Mouse (Mus musculus): Measurements from ENCODE around the gene Ahcyl2.
A peak's percentile ranks its signal among the peaks of the same experiment; 100 is the strongest.

Ahcyl2 gene

DNA sequence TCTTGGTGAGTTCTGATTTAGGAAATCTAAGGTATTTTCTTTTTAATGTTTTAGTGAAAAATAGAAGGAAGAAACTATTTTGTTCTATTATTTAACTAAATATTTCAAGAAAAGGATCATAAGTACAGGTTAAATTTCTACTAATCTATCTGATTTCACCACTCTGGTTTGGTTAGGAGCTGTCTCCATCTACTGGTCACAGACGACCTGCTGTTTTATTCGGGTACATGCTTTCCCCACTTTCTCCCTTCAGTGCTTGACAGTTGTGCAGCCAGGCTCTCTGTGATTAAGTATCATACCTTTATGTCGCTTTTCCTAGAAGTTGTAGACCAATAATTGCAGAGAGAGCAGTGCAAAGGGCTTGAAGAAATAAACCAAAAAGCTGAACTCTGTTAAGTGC, 51.5 kb downstream of the Ahcyl2 start:
- DNase-seq = peak; percentile 46

DNA sequence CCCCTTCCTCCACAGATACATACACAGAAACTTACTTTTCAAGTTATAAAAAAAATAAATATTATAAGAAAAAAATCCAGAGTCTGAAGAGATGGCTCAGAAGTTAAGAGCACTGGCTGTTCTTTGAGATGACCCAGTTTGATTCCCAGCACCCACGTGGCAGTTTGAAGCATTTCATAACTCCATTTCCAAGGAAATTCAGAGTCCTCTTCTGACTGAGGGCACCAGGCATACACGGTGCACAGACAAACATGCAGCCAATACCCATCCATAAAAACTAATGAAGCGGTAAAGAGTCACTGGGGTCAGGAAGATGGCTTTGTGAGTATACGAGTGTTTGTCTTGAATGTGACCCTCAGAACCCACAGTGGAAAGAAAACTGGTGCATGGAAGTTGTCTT, 52.5 kb downstream of the Ahcyl2 start:
- no peak for DNase-seq

DNA sequence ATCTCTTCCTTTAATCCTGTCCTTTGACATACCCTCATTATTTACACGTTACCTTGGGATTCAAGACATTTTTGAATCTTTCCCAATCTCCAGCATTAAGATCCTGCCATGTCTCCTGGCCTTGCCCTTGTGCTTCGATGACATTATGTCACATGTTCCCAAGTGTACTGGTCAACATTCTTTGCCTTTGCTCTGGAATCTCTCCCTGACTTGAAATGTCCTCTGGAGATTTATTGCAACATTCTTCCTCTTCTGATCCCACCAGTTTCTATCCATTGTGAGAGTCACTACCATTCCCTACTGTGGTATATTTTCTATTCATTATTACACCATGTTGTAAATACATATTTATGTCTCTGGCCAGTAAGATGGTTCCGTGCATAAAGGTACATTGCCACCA, 53.1 kb downstream of the Ahcyl2 start:
- DNase-seq = no peak

DNA sequence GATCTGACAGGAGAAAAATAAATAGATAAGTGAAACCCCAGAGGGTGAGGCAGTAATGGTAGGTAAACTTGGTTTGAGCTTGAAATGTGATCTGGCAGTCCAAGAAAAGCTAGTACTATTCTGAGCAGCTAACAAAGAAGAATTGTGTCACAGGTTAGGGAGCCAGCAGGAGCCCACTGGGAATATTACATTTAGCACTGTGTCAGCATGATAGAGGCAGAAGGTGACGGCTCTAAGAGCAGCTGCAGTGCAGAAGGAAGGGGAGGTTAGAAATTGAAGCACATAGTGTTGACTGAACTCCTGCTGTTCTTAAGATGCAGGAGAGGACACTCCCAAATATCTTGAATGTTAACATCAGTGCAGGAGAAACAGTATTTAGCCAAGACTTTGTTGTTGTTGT, 54.0 kb downstream of the Ahcyl2 start:
- no peak for DNase-seq

DNA sequence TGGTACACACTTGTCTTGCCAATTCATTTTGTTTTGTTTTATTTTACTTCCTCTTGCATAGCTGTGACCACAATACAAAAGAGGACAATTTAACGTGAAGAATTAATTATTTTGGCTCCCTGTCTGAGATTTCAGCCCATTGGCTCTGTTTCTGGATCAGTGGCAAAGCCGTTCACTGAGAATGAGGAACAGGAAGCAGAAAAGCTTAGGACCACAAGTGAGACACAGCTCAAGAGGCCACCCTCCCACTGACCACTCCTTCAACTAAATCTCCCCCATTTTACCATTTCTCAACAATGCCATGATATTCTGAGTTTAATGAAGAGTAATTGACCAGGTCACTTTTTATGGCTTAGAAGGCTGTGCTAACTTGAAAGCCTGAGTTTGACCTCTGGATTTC, 57.5 kb downstream of the Ahcyl2 start:
- DNase-seq = no peak

DNA sequence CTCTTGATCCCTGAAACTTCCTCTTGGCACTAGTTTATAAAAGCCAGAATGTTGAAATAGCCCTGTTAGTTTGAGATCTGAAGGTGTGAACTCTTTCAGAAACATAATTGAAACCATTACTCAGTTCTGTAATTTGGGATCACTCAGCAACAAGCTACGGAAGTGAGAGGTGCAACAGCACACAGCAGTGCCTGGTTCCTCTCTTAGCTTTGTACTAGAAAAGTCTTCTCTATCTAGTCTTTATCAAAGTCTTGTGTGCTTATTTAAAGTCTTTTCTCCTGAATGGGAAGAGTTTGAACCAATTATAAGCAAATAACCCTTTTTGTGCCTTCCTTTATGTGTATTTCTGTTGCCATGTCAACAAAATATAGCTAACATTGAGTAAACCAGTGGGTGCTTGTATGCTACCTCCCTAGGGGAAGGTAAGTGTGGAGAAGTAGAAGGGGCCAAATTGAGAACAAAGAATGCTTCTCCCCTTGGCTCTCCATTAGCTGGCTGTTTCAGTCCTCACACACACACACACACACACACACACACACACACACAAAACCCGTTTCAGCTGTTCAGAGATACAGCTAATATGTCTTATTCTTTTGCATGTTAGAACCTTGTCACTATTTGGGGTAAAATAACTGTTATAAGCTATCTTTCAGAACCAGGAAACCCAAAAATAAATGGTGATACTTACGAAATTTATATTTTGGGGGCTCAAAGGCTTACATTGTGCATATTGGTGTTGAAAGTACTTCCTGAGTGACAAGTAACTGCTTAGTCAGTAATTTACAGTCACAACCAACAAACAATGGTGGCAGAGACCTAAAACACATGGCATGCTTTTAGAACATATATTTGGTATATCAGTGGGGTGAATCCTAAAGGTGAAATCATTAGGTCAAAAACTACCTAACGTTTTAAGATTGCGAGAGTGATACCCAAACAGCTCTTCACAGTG, 59.8 kb downstream of the Ahcyl2 start:
- no peak for DNase-seq

DNA sequence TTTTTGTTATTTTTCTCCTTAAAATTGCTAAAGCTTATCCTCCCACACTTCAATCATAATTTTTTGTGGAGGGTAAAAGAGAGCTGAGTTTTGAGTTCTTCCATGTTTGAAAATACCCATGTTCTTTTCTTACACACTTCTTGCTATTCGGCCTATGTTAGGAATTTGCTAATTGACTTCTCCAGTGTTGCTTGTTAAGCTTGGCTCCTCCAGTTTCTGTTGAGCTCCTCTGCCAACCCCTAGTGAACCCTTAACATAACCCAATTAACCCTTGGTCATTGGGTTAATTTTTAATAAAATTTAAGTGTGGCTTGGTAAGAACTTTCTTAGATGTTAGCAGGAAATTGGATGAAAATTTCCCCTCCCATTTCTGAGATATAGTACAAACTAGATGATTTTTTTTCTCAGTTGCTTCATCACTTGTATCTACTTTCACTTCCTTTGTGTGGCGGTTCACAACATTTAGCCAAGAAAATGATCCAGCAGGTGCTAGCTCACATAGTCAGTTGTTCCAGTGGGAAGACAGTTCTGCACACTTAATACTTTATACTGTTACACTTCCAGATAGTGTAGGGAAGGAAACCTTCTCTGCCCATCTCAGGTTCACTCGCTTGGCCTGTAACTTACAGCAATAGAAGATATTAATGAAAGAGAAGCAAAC, 60.9 kb downstream of the Ahcyl2 start:
- DNase-seq = no peak

DNA sequence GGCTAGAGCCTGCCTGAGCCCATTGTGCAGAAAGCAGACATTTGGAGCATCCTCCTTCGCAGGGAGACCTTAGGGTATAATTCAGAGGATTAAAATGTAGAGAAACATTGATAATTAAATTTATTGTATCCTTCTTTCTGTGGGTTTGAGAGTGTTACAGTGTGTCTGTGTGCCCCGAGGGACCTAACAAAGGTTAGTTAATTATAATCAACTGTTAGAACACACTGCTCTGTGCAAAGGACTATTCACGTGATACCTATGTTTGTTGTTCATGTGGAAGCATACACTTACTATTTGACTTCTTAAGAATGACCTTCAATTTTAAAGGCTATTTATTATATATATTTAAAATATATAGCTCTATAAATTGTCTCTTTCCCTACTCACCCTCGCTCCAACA, 64.5 kb downstream of the Ahcyl2 start:
- no peak for DNase-seq

DNA sequence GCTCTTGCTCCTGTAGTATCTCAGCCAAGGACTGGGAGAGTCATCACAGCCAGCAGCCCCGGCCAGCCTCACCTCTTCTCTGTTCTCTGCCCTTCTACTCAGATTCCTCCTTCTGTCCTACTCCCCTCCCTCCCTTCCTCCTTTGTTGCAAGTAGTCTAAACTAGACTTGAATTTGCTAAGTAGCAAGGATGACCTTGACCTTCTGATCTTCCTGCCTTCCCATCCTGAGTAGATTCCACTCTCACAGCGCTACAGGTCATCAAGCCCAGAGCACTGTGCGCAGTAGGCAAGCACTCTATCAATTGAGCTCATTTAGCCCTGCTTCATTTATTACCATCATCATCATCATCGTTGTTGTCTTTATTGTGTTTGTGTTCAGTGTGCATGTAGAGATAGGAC, 65.3 kb downstream of the Ahcyl2 start:
- DNase-seq = no peak

DNA sequence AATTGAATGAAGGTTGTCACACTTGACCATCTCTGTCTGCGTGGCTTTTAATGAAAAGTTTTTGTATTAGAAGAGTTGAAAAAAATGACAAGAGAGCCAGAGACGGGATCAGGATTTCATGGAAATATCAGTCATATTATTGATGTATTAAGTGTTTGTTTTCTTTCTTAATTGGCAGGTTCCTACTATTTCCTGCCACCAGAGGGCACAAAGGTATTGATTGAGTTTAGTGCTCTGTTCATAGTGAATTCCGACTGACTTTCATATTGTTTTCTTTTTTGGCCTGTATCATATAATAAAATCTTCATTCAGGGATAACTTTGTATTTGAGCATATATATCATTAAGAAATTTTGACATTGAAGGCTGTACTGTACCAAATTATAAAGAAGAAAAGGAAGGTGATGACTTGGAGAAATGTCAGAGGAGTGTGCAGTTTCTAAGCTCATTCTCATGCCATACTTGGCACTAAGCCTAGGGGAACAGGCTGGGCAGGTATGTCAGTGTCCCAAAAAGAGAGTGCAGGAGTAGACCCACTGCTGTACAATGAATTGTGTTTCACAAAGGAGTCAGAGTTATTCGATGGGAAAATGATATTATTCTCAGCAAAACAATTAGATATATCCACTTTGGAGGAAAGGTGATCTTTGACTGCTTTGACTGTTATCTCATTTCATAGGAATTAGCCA, 65.9 kb downstream of the Ahcyl2 start:
- DNase-seq = peak; percentile 37

DNA sequence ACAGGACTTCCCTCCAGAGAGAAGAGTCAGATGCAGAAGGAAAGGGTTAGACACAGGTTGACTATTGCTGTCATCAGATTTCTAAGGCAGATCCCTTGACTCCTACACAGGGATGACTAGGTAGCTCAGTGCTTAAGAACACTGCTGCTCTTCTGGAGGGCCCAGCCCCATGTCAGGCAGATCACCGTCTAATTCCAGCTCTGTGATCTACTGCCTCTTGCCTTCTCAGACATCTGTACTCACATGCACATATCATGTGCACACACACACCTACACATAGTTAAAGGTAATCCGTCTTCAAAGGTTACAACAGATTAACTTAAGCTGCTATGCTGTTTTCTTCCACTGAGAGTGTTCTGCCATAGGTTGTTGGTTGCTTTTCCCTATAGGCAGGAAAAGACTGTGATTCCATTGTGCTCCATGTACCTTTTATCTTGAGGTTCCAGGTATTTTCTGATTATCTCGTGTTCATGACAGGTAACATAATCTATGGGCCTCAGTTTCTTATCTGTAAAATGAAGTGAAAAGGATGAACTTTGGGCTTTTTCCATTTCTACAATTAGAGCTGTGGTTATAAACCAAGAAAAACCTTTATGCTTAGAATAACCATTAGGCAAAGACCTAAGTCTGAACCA, 67.8 kb downstream of the Ahcyl2 start:
- no peak for DNase-seq

DNA sequence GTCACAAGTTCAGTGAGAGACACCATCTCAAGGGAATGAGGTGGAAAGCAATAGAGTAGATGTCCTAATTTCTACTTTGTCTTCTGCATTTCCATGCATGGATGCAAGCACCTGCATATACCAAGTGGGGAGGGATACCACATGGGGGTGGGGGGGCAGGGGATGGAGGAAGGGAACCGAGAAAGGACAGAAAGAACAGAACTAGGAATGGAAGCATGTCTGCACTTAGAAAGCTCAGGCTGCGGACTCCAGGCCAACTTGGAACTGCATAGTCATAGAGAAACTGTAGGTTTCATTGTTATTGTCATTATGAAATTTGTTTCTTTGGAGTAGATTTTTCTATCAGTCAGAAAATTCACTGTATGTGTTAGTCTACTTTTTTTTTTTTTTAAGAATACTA, 69.8 kb downstream of the Ahcyl2 start:
- no peak for DNase-seq

DNA sequence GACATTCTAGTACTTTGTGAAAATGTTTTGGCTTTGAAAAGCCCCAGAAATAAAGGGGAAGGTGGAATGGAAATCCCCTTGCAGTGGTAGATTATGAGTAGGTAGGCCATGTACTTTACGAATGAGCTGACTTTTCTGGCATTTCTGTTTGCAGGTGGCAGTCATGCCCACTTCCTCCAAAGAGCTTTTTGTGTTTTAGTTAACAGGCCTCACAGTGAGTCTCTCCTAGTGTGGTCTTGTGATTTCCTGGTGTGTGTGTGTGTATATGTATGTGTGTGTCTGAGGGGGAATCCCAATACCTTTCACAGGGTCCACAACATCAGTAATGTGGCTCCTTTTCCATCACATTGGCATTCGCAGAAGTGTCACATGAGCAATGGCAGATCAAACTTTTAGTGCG, 70.7 kb downstream of the Ahcyl2 start:
- DNase-seq = peak; percentile 10

DNA sequence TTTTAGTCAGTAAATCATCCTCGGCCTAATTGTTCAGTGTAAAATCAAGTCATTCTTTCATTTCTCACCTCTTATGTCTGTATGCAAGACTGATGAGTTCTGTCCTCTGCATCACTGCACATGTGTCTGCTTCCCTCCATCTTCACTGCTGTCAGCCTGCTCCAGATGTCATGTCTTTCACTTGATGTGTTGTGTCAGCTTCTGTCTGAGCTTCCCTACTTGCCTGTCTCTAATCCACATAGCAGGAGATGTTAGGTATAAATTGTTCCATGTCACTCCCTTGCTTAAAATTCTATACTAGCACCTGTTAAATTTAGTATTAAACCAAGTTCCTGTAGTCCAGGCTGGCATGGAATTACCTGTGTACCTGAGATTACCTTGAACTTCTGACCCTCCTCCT, 72.2 kb downstream of the Ahcyl2 start:
- no peak for DNase-seq

DNA sequence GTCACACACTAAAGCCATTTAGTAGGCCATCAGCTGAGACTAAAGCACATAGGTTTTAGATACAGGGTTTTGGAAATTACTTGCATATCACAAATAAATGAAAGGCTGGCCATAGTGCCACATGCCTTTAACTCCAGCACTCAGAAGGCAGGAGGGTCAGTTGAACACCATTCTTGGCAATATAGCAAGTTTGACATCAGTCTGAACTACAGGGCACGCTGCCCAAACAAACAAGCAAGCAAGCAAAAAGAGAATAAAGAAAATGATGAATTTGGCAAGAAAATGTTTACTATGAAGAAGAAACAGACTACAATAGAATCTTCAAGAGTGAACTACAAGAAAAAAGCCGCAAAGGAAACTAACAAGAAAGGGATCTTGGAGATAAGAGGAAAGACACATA, 73.7 kb downstream of the Ahcyl2 start:
- no peak for DNase-seq

DNA sequence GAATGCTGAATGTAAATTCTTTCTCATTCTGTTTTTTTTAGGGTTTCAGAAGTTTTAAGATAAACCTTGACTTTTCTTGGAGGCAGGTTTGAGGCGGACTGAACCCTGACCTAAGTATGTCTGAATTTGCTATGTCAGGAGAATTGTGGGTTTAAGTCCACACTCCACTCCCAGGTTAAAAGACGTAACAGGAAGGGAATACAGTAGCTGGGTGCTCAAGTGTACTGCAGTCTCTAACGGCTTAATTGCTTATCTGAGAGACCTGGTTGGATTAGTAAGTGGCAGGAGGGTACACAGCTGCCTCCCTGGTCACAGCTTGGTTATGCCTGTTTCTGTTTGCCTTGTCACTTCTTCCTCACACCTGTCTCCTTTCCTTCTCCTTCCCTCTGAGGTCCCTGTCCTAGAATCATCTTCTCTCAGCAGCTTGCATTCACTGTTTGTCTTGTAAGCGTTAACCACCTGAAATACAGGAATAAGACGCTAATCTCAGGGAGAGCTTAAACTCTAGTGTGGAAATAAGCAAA, 79.9 kb downstream of the Ahcyl2 start:
- DNase-seq = no peak

DNA sequence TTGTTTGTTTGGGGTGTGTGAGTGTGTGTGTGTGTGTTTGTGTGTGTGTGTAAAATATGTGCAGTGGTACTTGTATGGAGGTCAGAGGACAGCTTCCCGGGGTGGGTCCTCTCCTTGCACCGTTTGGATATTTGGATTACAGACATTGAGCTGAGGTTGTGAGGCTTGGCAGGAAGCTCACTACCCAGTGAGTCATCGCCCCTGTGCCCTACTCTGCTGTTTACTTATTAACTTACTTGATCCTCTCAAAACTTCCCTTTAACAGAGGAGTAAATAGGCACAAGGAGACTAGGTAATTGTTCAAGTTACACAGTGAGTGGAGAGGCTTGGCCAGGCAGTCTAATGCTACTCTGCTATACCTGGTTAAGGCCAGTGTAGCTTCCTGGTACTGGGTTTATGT, 81.0 kb downstream of the Ahcyl2 start:
- DNase-seq = no peak

DNA sequence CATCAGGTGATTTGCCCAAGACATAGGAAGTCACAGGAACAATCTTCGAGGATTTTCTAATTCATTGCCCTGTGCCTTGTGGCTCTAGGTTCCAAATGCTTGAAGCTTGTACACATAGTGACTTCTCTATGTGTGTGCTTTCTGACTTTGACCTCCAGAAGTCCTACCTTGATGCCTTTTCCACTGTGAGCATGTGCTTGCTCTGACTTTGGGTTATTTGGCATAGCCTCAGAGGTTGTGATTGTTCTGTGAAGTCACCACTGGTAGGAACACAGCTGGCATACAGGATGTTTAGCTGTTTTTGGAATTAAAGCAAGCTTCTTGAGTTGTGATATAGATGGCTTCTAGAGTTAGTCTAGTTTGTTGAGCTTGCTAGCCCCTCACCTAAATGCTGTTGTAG, 82.3 kb downstream of the Ahcyl2 start:
- no peak for DNase-seq

DNA sequence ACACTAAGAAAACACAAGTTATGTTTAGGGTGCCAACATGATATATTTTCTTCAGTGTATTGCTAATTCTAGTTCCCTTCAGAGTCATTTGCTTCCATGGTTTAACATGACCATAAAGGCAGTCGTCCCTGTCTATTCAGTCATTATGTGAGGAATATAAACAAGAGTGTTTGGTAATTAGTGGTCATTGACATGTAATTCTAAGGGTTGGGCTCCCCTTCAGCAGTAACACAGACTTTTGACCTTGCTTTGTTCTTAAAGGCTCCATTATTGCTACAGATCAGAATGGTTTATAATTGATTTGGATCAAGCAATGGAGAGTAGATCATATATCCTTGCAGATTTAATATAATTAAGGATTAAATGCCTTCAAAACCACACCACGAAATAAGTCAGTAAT, 82.9 kb downstream of the Ahcyl2 start:
- no peak for DNase-seq

DNA sequence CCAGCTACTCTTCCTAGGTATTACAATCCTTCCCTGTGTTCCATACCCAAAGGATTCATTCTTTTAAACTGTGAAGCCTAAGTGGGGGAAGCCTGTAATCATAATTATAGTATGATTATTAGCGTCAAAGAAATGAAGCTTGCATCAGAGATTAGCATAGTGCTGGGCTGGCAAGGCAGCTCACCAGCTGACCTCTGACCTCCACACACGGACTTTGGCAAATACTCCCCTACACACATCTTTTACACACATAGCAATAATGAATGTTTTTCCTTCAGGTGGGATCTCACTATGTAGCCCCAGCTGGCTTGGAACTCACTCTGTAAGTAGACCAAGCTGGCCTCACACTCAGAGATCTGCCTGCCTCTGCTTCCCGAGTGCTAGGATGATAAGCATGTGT, 84.1 kb downstream of the Ahcyl2 start:
- DNase-seq = no peak

DNA sequence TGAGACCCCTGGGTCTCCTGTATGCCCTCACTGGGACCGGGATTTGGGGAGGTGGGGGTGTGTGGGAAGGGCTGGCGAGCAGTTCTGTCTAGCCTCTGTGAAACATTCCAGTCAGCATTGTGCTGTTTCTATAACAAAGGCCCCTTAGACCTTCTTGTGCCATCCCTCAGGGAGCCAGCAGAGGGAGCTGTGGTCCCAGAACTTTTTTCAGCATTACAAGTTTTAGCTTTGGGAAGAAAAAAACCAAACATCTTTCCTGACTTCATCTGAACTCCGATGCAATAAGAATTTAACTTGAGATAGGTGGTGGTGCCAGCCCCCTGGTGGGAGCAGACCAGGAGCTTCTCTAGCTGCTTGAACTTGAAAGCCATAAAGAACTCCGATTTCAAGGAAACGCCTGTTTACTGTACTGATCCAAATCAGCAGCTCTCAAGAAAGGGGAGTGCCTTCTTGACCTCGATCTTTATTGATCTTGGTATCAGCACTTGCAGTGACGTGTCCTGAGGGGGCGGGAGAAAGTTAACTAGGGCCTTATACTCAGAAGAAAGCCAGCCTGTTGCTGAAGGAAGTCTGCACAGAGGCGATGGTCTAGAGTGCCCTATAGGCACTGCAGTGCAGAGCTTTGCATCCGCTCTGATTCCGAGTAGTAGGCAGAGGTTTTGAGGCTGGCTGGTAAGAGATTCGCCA, 85.5 kb downstream of the Ahcyl2 start:
- DNase-seq = peak; percentile 83

DNA sequence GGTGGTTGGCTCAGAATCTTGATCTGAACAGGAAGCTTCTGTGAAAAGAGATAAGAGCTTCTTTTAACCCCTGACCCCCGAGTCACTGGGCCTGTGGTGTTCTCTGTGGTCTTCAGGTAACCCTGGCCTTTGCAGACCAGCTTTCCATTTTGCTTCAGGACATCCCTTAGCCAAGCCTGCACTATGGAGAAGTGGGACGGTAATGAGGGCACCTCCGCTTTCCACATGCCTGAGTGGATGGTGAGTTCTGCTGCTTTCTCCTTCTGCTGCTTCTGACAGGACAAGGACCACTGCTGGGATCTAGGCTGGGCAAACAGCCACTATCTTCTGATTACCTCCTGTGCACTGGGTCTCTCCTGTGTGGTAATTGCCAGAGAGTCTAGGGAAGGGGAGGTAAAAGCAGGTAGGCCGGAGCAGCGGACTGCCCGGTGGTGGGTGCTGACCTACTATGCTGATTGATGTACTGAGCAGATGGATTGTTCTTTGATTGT, 86.1 kb downstream of the Ahcyl2 start:
- no peak for DNase-seq
